9 mouse cellular contexts compared by ENCODE assay signal in genomic region chr5:36291191-36291590, GRCm38 (mm10).
DNase-seq lines count a peak whose midpoint lies in the region; ATAC-seq and TF ChIP-seq lines count a peak whose summit lies in the region.
"Had no signal": no experiment of that assay in that cellular context is flagged by ENCODE, and none has a peak within 500 bp of the region (broad histone marks: within the 10 kb centered on the region; RNA-seq: fewer than 3 reads in every experiment).

No protein-coding gene starts in this region.

- no peaks in the 10 kb centered on the region for H3K9me3 ChIP-seq in heart, embryonic 10.5 days
- H3K9me3 ChIP-seq in forebrain, postnatal 0 days (ENCODE audit: low read length) = no peaks in the 10 kb centered on the region
- H3K9me3 ChIP-seq in forebrain, embryonic 16.5 days (ENCODE audit: control insufficient read depth, low read length) = no peaks in the 10 kb centered on the region
- H3K9me3 ChIP-seq: heart, embryonic 13.5 days had no signal

- TF ChIP-seq CTCF in forebrain, postnatal 0 days (IDR thresholded peaks at IDR 0.05; ENCODE audit: low read depth) = no peak; the same call in 1 of the 2 replicates

- DNase-seq in heart, postnatal 4 days = peak; percentile 42
- no peak for DNase-seq in heart, embryonic 10.5 days (ENCODE audit: low spot score)
- peak; percentile 10 to 37 for DNase-seq in CD8-positive naive resting alpha-beta T cell, adult 2 months (ENCODE audit: low read depth in 2 of 2, low spot score in 2 of 2)
- peak; percentile 5 for DNase-seq in c-Kit-positive CD71-negative TER-119-negative erythroid progenitor cells, embryonic 14.5 days (ENCODE audit: low read depth)
- DNase-seq in lung, postnatal 4 days = peak; percentile 40 to 56
- no peak for DNase-seq in forebrain, postnatal 0 days

- H3K27ac ChIP-seq in heart, embryonic 10.5 days = no peak overlapping the region
- no peak overlapping the region for H3K27ac ChIP-seq in forebrain, postnatal 0 days (ENCODE audit: low read depth, low read length)
- H3K27ac ChIP-seq in forebrain, embryonic 16.5 days (ENCODE audit: low read length) = no peak overlapping the region
- H3K27ac ChIP-seq: heart, embryonic 13.5 days had no signal

- no peak overlapping the region for H3K4me2 ChIP-seq in forebrain, postnatal 0 days (ENCODE audit: low read depth)
- H3K4me2 ChIP-seq in forebrain, embryonic 16.5 days (ENCODE audit: low read length) = no peak overlapping the region
- H3K4me2 ChIP-seq: heart, embryonic 13.5 days had no signal

- 41% methylated on average over 5 of the region's 5 CpGs for WGBS in heart, embryonic 10.5 days
- 57% methylated on average over 5 of the region's 5 CpGs for WGBS in forebrain, postnatal 0 days
- 52% methylated on average over 5 of the region's 5 CpGs for WGBS in forebrain, embryonic 16.5 days

- H3K4me3 ChIP-seq in heart, embryonic 10.5 days = no peak overlapping the region
- no peak overlapping the region for H3K4me3 ChIP-seq in forebrain, postnatal 0 days (ENCODE audit: low read depth, low read length)
- H3K4me3 ChIP-seq in forebrain, embryonic 16.5 days (replicated peaks; ENCODE audit: low read length) = no peak overlapping the region
- H3K4me3 ChIP-seq: heart, embryonic 13.5 days had no signal

- H3K4me1 ChIP-seq in heart, embryonic 10.5 days = peaks cover 25% of the 10 kb centered on the region
- H3K4me1 ChIP-seq in forebrain, postnatal 0 days (ENCODE audit: insufficient read depth) = no peaks in the 10 kb centered on the region
- H3K4me1 ChIP-seq in forebrain, embryonic 16.5 days (replicated peaks; ENCODE audit: control insufficient read depth, insufficient read depth, low read length) = no peaks in the 10 kb centered on the region

- no peaks in the 10 kb centered on the region for H3K36me3 ChIP-seq in heart, embryonic 10.5 days
- H3K36me3 ChIP-seq in forebrain, postnatal 0 days (ENCODE audit: insufficient read depth) = no peaks in the 10 kb centered on the region
- no peaks in the 10 kb centered on the region for H3K36me3 ChIP-seq in forebrain, embryonic 16.5 days (ENCODE audit: control insufficient read depth, insufficient read depth)
- H3K36me3 ChIP-seq: heart, embryonic 13.5 days had no signal

- no peak for ATAC-seq in megakaryocyte-erythroid progenitor cell, adult 5-6 weeks (replicated peaks; ENCODE audit: low FRiP score, low TSS enrichment, poor library complexity, severe bottlenecking)
- ATAC-seq in forebrain, postnatal 0 days = no peak
- ATAC-seq in forebrain, embryonic 16.5 days = no peak

- H3K27me3 ChIP-seq in heart, embryonic 10.5 days (ENCODE audit: insufficient read depth, poor library complexity, severe bottlenecking) = peaks cover 19% of the 10 kb centered on the region
- H3K27me3 ChIP-seq in forebrain, postnatal 0 days (ENCODE audit: insufficient read depth, low read length) = no peaks in the 10 kb centered on the region
- no peaks in the 10 kb centered on the region for H3K27me3 ChIP-seq in forebrain, embryonic 16.5 days (replicated peaks; ENCODE audit: control insufficient read depth, insufficient read depth, low read length)

- no peak overlapping the region for H3K9ac ChIP-seq in forebrain, postnatal 0 days
- no peak overlapping the region for H3K9ac ChIP-seq in forebrain, embryonic 16.5 days (replicated peaks; ENCODE audit: low read depth, low read length)
- H3K9ac ChIP-seq: heart, embryonic 13.5 days had no signal

Comparison
In these comparisons a context has a peak if more than half of its experiments do, and no peak if none do; other contexts are left out.
1. DNase-seq: peak in heart, postnatal 4 days (single experiment), CD8-positive naive resting alpha-beta T cell, adult 2 months (2 of 2), c-Kit-positive CD71-negative TER-119-negative erythroid progenitor cells, embryonic 14.5 days (single experiment) and lung, postnatal 4 days (2 of 2); none in heart, embryonic 10.5 days (single experiment) and forebrain, postnatal 0 days (single experiment).